Mouse (Mus musculus) liver, embryonic 12.5 days (tissue): ENCODE measurements around the gene Tmem191c. TPM values are rescaled to one million over a fixed set of nuclear protein-coding genes. Genes with fewer than 3 reads are reported as not detected.

Source experiments
- ATAC-seq: fragments of 200-750 bp; cut with Nextera tagmentation; 2 replicates; pipeline ENCODE4 v1.8.0; 2017; ENCODE audit warnings: moderate number of reproducible peaks, mild to moderate bottlenecking, moderate library complexity
- H3K27ac ChIP-seq: fragments of 300-500 bp; sonication (generic); 2 replicates; pipeline ENCODE4 v1.5.1; 2016; ENCODE audit warnings: mild to moderate bottlenecking
- H3K27me3 ChIP-seq: fragments of 300-500 bp; sonication (generic); replicated peaks from 2 replicates; pipeline ENCODE4 v1.6.1; 2016; ENCODE audit warnings: mild to moderate bottlenecking, moderate library complexity
- H3K36me3 ChIP-seq: fragments of 300-500 bp; sonication (generic); 2 replicates; pipeline ENCODE4 v1.6.1; 2016; ENCODE audit warnings: mild to moderate bottlenecking, moderate library complexity
- H3K4me1 ChIP-seq: fragments of 300-500 bp; sonication (generic); 2 replicates; pipeline ENCODE4 v1.6.1; 2016
- H3K4me2 ChIP-seq: fragments of 300-500 bp; sonication (generic); 2 replicates; pipeline ENCODE4 v1.6.1; 2016; ENCODE audit warnings: mild to moderate bottlenecking, moderate library complexity
- H3K4me3 ChIP-seq: fragments of 300-500 bp; sonication (generic); 2 replicates; pipeline ENCODE4 v1.5.1; 2016; ENCODE audit warnings: mild to moderate bottlenecking, moderate library complexity
- H3K9ac ChIP-seq: fragments of 300-500 bp; sonication (generic); 2 replicates; pipeline ENCODE4 v1.6.1; 2016; ENCODE audit warnings: mild to moderate bottlenecking, moderate library complexity
- H3K9me3 ChIP-seq: fragments of 300-500 bp; sonication (generic); replicated peaks from 2 replicates; pipeline ENCODE4 v1.6.1; 2016; ENCODE audit warnings: mild to moderate bottlenecking, moderate library complexity
- WGBS: fragments of 180-500 bp; shearing (Covaris S2); methylation state at CpG from one replicate; pipeline ENCODE4 v1.1.7; 2016; ENCODE audit not compliant: insufficient replicate concordance; 5-methylcytosine and 5-hydroxymethylcytosine counted together
- polyA plus RNA-seq: library from polyadenylated mRNA; unstranded; fragments of >200 nt; fragmentation: Nextera tagmentation; extraction: Ambion mirVana; gene quantifications from 2 replicates; pipeline ENCODE4 v1.2.1, GENCODE M21; 2016

Tmem191c gene
- polyA plus RNA-seq, 1 experiment from 2014 or later = 4.7 TPM

DNA sequence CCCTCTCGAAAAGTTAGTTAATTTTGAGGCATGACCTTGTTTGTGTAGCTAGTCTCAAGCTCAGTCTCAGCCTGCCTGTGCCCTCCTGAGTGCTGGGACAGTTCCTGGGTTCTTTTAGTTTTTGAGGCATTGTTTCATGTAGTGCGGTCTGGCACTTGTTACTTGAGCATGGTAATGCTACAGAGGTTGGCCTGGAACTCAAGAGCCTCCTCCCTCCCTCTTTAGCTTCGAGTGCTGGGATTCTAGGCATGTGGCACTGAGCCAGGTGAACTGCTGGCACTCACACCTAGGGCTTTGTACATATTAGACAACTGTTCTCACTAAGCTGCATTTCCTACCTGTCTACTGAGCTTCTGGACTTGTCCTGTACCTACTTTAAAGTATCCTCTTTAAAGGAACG lies 28.1 kb upstream of the Tmem191c start:
- Histone ChIP-seq H3K9me3 (no peaks in the 10 kb centered on the region), H3K27ac (no peak overlapping the region), H3K4me2 (no peak overlapping the region), H3K27me3 (no peaks in the 10 kb centered on the region), H3K4me3 (no peak overlapping the region), H3K4me1 (peaks cover 69% of the 10 kb centered on the region), H3K9ac (no peak overlapping the region), H3K36me3 (no peaks in the 10 kb centered on the region)
- 82% methylated on average over 4 of the region's 4 CpGs for WGBS
- ATAC-seq = no peak

DNA sequence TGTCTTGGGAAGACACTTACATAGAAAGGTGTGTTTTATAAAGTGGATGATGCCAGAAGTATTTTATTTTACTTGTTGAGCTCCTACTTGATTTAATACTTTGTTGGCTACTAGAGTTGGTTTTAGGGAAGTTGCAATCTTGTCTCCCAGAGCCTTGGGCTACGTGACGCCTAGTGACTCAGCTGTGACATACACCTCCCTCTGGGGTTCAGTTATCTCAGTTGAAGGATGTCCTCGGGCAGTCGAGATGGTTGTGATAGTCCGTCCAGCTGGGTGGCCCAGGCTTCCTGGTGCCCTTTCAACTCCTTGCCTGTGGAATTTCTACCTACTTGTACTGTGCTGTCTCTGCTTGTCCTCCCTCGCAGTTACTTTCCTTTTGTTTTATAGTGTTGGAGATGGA lies 26.7 kb upstream of the Tmem191c start:
- Histone ChIP-seq H3K4me3 (no peak overlapping the region), H3K36me3 (no peaks in the 10 kb centered on the region), H3K4me2 (peak overlapping the region; percentile 54), H3K27ac (peak overlapping the region; percentile 64), H3K27me3 (no peaks in the 10 kb centered on the region), H3K4me1 (peaks cover 77% of the 10 kb centered on the region), H3K9ac (no peak overlapping the region), H3K9me3 (no peaks in the 10 kb centered on the region)
- 10% methylated on average over 6 of the region's 6 CpGs for WGBS
- ATAC-seq = peak; percentile 75

DNA sequence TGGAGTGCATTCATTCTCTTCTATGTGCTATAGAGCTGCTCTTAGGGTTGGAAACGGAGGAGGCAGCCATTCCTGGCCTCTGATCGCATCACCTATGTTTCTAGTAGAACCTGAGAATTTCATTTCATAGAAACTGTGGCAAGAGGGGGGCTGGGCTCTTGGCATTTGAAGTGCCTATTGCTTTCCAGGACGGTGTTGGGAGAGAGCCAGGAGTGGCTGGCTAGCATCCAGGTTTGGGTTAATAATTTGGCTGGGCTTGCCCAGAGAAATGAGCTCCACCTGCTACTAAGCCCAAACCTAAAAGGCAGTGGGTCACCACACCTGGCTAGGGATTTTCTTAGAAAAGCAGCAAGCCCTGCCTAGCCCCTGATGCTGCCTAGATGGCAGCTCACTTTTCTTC lies 24.3 kb upstream of the Tmem191c start:
- peak overlapping the region; percentile 53 for H3K9ac ChIP-seq
- no peak; the same call in 1 of the 2 replicates for ATAC-seq
- WGBS = 59% methylated on average over 3 of the region's 3 CpGs
- H3K27me3 ChIP-seq = no peaks in the 10 kb centered on the region
- H3K4me3 ChIP-seq = no peak overlapping the region
- H3K4me2 ChIP-seq = peak overlapping the region; percentile 48
- H3K4me1 ChIP-seq = peaks cover 84% of the 10 kb centered on the region
- H3K9me3 ChIP-seq = no peaks in the 10 kb centered on the region
- peaks cover 13% of the 10 kb centered on the region for H3K36me3 ChIP-seq
- peak overlapping the region; percentile 81 for H3K27ac ChIP-seq

DNA sequence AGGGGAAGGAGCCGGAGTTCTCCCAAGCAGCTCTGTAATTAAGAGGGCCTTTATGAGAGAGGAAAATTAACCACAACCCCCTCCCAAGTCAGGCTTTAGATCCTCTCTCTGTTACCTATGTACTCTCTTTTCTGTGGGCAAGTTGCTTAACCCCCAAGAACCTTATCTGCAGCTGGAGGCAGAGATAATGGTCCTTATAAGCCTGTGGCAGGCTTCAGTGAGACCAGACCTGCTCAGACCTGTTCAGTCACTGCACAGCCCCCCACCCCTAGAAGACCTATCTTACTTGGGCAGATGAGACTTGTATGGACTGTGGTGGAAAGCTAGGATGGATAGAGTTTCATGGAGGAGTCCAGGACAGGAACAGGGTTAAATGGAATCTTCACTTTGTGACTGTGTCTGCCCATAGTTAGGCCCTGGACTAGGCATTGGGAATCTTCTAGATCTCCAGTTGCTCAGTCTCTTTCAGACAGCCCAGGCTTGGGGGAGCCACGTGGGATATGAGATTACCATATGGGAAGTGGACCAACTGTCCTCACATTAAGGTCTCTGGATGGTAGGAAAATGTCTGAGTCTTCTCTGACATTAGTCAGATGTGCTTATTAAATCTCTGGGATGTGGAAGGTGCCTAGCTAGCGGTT lies 23.7 kb upstream of the Tmem191c start:
- H3K4me3 ChIP-seq = no peak overlapping the region
- WGBS = 27% methylated on average over 3 of the region's 3 CpGs
- peaks cover 20% of the 10 kb centered on the region for H3K36me3 ChIP-seq
- H3K9ac ChIP-seq = peak overlapping the region; percentile 53
- no peaks in the 10 kb centered on the region for H3K27me3 ChIP-seq
- H3K4me2 ChIP-seq = peak overlapping the region; percentile 48
- peaks cover 89% of the 10 kb centered on the region for H3K4me1 ChIP-seq
- peak overlapping the region; percentile 81 for H3K27ac ChIP-seq
- peak; percentile 88 for ATAC-seq
- no peaks in the 10 kb centered on the region for H3K9me3 ChIP-seq

DNA sequence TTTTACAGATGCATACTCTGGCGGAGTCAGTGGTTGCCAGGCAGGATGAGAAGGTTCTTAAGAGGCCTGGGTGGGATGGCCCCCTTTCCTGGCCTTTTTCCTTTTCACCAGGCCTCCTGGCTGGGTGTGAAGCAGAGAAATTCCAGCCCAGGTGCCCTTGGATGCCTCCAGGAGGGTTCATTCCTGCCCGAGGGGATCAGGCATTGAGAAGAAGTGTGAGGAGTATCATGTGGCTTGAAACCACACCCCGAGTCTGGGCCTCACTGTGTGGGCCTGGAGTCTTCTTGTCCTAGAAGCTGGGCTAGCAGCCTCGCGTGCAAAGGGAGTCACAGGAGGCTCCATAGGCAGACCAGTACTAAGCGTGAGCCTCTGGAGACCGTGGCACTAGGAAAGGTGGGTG lies 23.0 kb upstream of the Tmem191c start:
- H3K9ac ChIP-seq = peak overlapping the region; percentile 45
- peaks cover 26% of the 10 kb centered on the region for H3K36me3 ChIP-seq
- no peaks in the 10 kb centered on the region for H3K9me3 ChIP-seq
- 29% methylated on average over 7 of the region's 7 CpGs for WGBS
- peak overlapping the region; percentile 81 for H3K27ac ChIP-seq
- no peaks in the 10 kb centered on the region for H3K27me3 ChIP-seq
- peak; percentile 49 for ATAC-seq
- H3K4me1 ChIP-seq = peaks cover 86% of the 10 kb centered on the region
- H3K4me2 ChIP-seq = peak overlapping the region; percentile 48
- H3K4me3 ChIP-seq = no peak overlapping the region

DNA sequence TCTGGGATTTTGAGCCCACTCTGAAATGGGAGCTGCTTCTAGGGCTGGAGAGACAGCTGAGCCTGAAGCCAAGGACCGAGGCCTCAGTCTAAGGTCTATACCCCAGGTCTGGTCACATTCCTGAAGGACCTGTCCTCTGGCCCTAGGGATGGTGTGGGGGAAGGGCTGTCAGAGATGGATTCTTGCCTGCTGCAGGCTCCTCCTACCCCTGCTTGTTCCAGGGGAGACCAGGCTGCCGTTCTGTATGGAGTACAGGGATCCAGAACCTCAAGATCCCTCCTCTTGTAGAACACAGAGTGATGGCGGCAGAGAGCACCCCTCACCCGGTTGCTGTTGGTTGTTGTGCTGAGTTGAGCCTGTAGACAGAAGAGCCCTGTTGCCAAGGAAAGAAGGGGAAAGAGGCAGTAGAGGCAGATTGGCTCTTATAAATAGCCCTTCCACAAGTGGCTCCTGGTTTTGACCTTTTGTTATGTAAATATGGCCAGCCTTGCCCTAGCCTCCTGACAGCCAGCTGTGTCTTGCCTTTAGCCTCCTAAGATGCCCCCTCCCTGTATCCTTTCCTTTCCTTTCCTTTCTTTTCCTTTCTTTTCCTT lies 21.8 kb upstream of the Tmem191c start:
- no peaks in the 10 kb centered on the region for H3K27me3 ChIP-seq
- H3K9ac ChIP-seq = peak overlapping the region; percentile 6
- WGBS = 46% methylated on average over 4 of the region's 4 CpGs
- H3K27ac ChIP-seq = no peak overlapping the region
- H3K9me3 ChIP-seq = no peaks in the 10 kb centered on the region
- no peak for ATAC-seq
- no peak overlapping the region for H3K4me3 ChIP-seq
- H3K4me1 ChIP-seq = peaks cover 74% of the 10 kb centered on the region
- peak overlapping the region; percentile 48 for H3K4me2 ChIP-seq
- H3K36me3 ChIP-seq = peaks cover 39% of the 10 kb centered on the region

DNA sequence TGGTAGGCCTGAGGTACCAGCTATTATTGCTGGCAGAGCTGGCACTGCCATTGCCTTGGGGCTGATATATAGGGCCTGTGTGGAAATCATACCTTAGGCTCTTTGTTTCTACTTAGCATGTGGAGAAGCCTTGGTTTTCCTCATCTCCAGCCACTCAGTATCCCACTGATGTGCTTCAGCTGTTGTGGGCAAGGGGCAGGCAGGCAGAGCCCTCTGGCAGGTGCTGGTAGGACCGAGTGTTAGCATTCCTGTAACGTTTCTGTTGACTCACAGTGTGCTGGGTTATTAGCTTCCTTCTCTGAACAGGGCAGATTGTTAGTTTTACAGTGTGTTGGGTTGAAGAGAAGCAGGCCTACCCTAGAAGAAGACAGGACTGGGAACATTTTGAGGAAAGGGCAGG lies 20.6 kb upstream of the Tmem191c start:
- ATAC-seq = no peak
- H3K9me3 ChIP-seq = no peaks in the 10 kb centered on the region
- 65% methylated on average over 2 of the region's 2 CpGs for WGBS
- peaks cover 50% of the 10 kb centered on the region for H3K36me3 ChIP-seq
- no peak overlapping the region for H3K9ac ChIP-seq
- H3K27me3 ChIP-seq = no peaks in the 10 kb centered on the region
- H3K4me1 ChIP-seq = peaks cover 62% of the 10 kb centered on the region
- H3K27ac ChIP-seq = no peak overlapping the region
- no peak overlapping the region for H3K4me3 ChIP-seq
- no peak overlapping the region for H3K4me2 ChIP-seq

DNA sequence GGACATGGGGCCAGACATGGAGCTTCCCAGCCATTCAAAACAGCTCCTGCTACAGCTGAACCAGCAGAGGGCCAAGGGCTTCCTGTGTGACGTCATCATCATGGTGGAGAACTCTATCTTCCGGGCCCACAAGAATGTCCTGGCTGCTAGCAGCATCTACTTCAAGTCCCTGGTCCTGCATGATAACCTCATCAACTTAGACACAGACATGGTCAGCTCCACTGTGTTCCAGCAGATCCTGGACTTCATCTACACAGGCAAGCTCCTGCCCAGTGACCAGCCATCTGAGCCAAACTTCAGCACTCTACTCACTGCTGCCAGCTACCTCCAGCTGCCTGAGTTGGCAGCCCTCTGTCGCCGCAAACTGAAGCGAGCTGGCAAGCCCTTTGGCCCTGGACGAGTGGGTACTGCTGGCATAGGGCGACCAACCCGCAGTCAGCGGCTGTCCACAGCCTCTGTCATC lies 18.5 kb upstream of the Tmem191c start:
- Histone ChIP-seq H3K27me3 (no peaks in the 10 kb centered on the region), H3K9ac (no peak overlapping the region), H3K4me2 (no peak overlapping the region), H3K4me1 (peaks cover 41% of the 10 kb centered on the region), H3K27ac (no peak overlapping the region), H3K4me3 (no peak overlapping the region), H3K9me3 (no peaks in the 10 kb centered on the region), H3K36me3 (peaks cover 68% of the 10 kb centered on the region)
- ATAC-seq = no peak
- WGBS = 77% methylated on average over 9 of the region's 9 CpGs

DNA sequence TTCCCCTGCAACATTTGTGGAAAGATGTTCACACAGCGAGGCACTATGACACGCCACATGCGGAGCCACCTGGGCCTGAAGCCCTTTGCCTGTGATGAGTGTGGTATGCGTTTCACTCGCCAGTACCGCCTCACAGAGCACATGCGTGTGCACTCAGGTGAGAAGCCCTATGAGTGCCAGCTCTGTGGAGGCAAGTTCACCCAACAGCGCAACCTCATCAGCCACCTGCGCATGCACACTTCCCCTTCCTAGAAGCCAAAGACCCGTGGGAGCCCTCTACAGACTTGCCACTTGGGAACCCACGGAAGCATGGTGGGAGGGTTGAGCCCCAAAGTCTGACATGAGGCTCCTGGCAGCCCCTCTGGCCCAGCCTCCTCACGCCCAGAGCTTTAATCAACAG lies 17.0 kb upstream of the Tmem191c start:
- WGBS = 85% methylated on average over 12 of the region's 12 CpGs
- Histone ChIP-seq H3K9ac (no peak overlapping the region), H3K4me3 (no peak overlapping the region), H3K9me3 (no peaks in the 10 kb centered on the region), H3K4me2 (no peak overlapping the region), H3K27me3 (no peaks in the 10 kb centered on the region), H3K4me1 (peaks cover 25% of the 10 kb centered on the region), H3K27ac (no peak overlapping the region), H3K36me3 (peaks cover 69% of the 10 kb centered on the region)
- ATAC-seq = no peak

DNA sequence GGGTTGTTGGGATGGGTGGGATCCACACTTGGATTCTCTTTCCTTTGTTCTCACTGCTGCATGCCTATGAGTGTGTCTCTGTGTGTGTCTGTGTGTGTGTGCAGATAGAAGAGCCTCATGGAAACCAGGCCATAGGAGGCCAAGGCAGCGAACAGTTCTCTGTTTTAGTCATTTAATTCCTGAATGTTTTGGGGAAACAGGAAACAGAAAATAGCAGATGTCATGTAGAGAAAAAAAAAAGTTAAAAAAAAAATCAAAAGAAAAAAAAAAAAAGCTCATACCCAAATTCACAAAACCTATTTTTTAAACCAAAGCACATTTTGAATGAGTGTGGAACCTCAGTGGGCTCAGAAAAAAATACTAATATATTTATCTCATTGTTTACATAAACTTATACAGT lies 14.5 kb upstream of the Tmem191c start:
- Histone ChIP-seq H3K4me3 (no peak overlapping the region), H3K9me3 (no peaks in the 10 kb centered on the region), H3K4me1 (peaks cover 9% of the 10 kb centered on the region; the same call in 1 of the 2 replicates), H3K9ac (no peak overlapping the region), H3K36me3 (peaks cover 55% of the 10 kb centered on the region), H3K27ac (no peak overlapping the region), H3K4me2 (no peak overlapping the region), H3K27me3 (no peaks in the 10 kb centered on the region)
- no peak for ATAC-seq
- WGBS = 69% methylated on average over 1 of the region's 1 CpGs

DNA sequence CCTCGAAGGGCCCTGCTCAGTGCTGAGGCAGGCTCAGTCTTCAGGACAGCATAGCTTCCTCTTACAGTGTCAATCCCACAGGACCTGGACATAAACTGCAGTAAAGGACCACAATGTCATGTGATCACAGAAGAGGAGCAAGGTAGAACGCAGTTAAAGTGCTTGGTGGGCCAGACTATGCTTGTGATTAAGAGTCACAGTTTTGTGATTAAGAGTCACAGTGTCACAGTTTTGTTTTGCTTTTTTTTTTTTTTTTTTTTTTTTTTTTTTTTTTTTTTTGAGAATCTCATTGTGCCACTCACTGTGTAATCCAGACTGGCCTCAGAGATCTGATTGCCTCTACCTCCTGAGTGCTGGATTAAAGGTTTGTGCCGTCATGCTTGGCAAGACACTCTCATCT lies 9.8 kb upstream of the Tmem191c start:
- 71% methylated on average over 3 of the region's 3 CpGs for WGBS
- Histone ChIP-seq H3K36me3 (peaks cover 10% of the 10 kb centered on the region; the same call in 1 of the 2 replicates), H3K9ac (no peak overlapping the region), H3K27me3 (no peaks in the 10 kb centered on the region), H3K4me1 (peaks cover 27% of the 10 kb centered on the region), H3K4me2 (no peak overlapping the region), H3K9me3 (peaks cover 4% of the 10 kb centered on the region; the same call in 1 of the 2 replicates), H3K4me3 (no peak overlapping the region), H3K27ac (no peak overlapping the region)
- no peak for ATAC-seq

DNA sequence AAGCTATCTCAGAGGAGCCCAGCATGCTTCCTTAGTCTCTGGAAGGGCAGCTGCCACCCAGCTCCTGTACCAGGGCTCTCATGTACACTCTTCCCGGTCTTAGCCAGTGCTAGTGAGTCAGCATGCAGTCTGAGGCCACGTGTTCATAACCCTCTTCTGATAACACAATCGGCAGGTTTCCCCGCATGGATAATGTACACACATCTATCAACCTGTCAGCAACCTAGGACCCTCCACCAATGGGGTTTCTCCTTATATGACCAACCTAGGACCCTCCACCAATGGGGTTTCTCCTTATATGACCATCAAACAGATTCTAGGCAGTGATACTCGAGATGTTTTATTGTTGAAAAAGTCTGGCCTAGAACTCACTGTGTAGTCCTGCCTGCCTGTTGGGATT lies 7.9 kb upstream of the Tmem191c start:
- Histone ChIP-seq H3K4me2 (no peak overlapping the region), H3K27me3 (no peaks in the 10 kb centered on the region; the same call in 1 of the 2 replicates), H3K9me3 (peaks cover 4% of the 10 kb centered on the region; the same call in 1 of the 2 replicates), H3K4me3 (no peak overlapping the region), H3K4me1 (peaks cover 27% of the 10 kb centered on the region), H3K36me3 (no peaks in the 10 kb centered on the region), H3K27ac (peak overlapping the region; percentile 38; the same call in 1 of the 2 replicates), H3K9ac (no peak overlapping the region)
- WGBS = 25% methylated on average over 5 of the region's 5 CpGs
- ATAC-seq = peak; percentile 80
